Mouse (Mus musculus) thymus, postnatal 10 days (tissue): ENCODE data around the gene Ica1.

Experiments
- DNase-seq, 2 experiments: peaks; one replicate each; pipeline ENCODE4 v3.0.0; 2021; ENCODE audit warnings: low spot score in 2 of 2

Ica1 gene

DNA sequence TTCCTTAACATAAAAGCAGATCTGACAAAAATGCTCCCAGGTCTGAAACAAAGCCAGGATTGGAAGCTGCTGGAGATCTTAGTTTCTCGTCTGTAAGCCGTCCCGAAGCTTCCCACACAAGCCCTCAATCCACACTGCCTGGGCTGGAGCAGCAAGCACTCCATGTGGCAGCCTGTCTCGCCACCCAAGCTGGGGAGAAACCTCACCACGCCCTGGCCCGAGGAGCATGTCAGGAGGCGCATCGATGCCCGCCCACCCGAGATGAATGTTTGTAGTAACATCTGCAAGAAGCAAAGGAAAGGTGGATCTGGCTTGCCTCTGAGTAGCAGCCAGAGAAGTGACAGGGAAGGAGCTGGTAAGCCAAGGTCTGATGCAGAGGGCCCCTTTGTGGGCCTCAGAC is 133.6 kb downstream of the Ica1 start:
- no peak for DNase-seq

DNA sequence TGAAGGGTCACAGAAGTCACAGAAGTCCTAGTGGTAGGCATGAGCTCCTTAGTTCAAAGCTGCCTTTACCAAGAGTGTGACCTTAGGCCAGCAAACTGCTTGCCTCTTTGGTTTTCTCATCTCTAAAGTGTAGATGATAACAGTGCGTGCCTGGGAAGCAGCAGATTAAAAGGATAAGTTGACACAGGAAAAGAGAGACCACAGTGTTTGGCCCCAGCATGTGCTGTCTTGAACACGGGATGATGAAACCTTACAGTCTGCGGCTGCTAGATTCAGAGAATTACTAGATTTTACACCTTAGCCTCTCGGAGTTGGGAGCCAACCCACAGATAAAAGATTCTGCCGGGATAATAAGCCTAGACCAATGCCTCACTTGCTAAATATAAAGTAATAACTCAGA is 137.4 kb downstream of the Ica1 start:
- no peak for DNase-seq

DNA sequence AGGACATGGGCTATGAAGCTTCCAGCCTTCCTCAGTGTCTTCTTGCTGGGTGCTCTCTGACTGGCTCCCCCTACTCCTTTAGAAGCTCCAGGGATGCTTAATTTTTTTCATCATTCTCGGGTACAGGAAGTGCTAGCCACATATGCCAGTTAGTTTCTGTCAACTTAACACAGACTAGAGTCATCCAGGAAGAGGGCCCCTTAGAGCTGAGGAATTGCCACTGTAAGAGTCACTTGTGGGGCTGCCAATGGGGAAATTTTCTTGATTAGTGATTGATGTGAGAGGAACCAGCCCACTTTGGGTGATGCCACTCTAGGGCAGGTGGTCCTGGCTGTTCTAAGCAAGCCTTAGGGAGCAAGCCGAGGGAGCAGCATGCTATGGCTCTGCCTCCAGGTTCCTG is 138.8 kb downstream of the Ica1 start:
- DNase-seq = no peak

DNA sequence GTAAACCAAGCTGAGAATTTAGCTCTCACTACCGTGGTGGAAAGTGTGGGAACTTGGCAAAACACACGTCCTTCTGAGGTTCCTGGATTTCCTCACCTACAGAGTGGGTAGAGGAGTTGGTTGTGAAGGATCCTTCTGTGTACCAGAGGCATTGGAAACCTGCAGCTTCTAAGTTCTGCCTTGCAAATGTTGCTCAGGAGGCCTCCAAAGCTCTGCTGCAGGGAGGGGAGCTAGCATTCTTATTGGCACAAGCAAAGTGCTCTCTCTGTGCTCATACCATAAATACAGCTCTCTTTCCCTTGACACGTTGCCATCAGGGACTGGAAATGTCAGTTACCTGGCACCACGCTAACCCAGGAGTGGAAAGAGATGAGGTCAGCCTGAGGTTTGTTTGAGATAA is 139.4 kb downstream of the Ica1 start:
- DNase-seq = no peak

DNA sequence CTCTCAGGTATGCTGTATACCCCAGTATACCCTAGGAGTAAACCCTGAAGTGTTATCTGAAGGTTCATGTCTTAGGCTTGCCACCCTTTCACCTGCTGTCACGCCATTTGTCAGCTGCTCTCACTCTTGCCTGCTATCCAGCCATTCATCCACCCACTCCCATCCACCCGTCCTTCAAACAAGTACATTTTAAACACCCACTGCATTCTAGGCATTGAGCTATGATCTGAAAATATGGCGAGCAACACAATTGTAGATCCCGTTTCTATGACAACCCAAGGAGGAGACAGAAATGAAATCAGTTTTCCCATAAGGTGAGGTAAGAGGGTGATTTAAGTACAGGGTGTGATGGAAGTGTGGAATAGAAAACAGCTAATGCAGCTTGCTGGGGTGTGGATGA is 140.2 kb downstream of the Ica1 start:
- no peak for DNase-seq

DNA sequence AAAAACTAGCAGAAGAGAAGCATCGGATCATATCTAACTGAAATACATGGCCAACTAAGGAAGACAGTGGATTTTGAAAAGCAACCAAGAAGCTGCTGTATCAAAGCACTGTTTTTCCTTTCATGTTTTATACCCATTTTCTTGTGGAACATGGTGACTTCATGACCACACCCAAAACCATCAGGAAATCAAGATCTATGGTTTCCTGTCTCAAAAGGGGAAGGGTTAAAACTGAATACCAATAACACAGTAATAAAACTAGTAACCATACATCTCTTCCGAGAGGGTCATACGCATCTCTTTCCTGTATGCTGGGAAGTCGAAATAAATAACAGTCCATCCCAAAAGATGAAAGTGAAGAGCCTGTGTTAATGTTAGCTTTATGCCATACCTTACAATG is 145.6 kb downstream of the Ica1 start:
- DNase-seq = no peak

DNA sequence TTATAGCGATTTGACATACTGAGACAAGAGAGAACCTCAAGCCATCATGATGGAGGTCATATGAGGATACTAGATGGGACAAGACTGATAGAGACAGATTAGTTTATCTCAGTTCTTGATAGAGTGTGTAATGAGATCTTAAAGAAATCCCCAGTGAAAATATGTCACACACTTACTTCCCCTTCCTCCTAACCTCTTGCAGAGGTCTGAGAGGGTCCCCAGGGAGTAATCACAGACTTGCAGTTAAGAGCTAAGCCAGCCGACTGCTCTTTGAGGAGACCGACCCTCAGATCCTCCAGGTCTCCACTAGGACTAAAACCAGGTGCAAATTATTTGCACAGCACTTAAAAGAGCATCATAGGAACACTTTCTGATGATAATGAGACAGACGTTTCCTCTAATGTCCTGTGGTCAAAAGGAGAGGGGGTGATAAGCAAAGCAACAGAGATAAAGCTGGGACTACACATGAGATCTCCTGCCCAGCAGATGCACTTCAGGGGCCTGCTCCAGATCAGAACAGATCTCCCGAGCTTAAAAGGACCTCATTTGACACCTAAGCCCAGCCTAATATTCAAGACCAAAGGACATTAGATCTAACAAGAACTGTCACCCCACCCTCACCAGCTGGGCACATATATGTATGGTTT is 146.2 kb downstream of the Ica1 start:
- DNase-seq = no peak

DNA sequence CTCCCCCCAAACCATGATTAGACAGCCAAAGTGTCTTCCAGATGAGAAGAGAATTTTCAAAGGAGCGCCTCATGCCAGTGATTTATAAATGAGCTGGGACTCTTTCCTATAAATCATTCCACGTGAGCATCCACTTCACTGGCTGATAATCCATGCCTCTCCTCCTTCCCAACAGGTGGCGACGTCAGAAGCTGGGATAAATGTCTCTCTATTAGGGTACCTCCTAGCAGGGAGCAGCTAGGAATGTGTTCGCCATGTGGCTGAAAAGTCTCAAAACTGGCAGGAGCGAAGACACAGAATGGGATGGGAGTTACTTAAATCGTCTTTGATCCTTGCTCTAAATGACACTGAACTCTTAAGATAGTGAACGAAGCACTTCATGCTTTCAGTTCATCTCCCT is 146.9 kb downstream of the Ica1 start:
- no peak for DNase-seq

DNA sequence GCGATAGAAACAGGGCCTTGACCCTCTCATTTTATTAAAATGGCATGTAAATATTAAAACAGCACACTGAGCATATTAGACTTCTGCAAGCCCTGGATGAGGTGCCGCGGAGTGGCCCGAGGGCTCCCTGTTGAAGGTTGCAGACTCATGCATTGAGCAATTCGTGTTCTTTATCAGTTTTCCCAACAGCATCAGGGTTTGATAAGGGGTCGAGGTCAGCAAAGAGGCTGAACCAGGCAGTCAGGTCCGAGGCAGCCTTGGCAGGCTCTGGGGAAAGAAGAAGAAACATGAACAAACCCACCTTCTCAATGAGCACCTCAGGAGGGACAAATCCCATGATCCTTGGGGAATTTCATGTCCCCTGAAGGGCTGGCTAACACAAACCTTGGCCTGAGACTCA is 147.8 kb downstream of the Ica1 start:
- no peak for DNase-seq

DNA sequence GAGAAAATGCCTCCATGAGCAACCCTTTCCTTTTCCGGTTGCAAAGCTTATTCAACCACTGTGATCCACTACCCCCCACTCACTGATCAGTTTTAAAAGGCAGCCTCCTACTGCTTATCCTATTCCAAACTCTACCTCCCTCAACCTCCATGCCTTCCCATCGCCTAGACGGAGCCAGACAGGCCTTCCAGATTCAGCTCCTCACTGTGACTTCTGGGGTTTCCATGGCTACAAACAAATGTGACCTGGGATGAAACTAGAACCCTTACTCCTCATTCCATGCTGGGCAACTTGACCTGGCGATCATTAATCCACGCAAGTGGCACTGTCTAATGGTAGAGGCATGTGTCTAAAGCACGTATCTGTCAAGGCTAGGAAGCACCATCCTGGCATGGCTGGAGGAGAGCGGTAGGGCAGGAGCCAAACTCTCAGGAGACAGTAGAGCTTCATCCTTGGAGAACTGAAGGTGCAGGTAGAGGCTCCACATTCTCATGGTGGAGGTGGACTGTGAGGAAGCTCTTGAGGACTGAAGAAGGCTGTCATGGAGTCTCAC is 149.5 kb downstream of the Ica1 start:
- no peak for DNase-seq

DNA sequence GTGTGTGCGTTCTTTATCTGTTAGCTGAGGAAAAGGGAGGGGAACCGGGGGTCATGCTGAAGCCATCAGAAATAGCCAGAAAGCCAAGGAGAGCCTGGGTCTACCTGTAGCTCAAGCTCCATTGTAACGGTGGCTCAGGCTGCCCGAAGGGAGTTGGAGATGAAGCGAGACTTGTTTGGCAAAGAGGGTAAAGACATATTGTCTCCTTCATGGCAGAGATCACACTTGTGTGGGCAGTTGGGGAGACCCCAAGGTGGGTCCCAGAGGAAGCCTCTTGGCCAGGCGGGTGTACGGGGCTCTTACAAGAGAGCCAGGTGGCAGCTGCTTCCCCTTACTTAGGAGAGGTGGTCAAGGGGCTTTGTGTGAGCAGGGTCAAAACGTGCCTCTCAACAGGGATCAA is 150.1 kb downstream of the Ica1 start:
- no peak for DNase-seq

DNA sequence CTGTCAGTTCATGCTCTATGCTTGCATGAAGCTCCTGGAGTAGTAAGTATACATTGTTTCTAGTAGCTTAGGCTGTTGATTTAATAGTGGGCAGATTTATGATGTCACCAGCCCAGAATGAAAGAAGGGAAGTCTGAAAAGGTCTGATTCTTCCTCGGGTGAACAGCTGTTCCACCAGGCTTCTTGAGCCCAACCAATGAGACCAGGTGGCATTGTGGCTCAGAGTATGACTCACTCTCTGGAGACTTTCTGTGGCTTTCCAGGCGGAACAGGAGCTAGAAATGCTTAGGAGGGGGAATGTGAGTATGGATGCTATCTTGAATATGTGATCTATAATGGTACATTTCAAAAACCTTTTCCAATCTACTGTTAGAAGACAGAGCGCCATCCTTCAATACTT is 155.2 kb downstream of the Ica1 start:
- no peak for DNase-seq

DNA sequence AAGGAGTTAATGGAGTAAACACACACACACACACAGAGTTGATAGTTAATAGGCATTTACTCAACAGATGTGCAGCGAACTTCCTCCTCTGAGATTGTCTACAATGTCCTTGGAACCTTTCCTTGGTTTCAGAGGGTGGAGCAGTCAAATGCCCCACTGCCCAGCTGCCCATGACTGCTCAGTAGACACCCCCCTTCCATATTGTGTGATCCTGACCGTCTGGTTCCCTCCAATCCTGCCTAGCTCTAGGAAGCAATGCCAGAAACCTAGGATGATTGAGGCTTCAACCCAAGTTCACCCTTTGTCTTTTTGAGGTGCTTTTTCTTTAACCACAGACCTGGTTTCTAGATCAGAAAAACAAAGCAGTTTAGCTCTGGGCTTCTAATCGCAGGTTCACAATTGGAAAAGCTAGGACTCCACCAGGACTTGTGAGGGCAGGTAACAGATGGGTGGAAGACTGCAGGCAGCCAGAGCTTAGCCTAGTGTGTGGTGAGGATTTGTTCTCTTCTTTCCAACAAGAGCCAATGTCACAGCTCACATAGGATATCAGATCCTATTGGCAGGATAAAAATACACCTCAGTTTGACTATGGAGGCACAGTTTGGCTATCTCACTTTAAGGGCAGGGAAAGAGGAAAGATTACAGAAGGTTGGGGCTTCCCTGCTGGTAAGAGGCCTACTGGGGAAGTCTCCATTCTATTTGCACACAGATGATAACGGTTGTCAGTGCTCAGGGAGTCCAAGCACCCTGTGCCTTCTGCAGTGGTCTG is 158.5 kb downstream of the Ica1 start:
- no peak for DNase-seq

DNA sequence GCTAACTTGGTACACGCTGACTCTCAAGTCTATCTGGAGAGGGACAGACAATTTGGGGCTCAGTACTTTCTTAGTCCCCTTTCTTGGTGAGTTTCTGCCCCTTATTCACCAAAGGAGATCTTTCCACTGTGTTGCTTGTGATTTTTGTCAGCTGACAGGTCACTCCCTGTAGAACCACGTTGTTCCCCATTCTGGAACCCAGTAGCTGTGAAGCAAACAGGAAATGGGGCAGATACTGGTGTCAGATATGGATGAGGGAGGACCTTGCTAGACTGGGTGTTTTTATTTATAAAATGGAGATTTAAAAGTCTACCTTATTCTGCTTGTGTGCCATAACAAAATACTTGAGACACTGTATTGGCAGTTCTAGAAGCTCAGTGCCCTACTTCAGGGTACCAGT is 160.9 kb downstream of the Ica1 start:
- no peak for DNase-seq

DNA sequence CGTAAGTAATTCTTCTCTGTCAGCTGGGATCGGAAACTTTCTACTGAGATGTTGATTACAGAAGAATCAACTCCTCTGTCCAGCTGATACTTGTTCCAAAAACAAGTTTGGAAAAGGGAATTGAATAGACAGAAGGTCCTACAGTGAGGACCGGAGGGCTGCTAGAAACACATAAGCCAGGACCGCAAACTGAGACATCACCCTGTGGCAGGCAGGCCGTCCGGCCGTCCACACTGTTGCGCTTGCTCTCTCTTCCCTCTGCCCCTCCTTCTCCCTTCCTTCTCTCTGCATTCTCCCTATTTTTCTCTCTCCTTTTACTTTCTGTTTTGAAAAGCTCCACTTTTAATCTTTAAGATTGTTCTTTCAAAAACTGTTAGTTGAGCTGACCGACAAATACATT is 186.6 kb downstream of the Ica1 start:
- DNase-seq = no peak

DNA sequence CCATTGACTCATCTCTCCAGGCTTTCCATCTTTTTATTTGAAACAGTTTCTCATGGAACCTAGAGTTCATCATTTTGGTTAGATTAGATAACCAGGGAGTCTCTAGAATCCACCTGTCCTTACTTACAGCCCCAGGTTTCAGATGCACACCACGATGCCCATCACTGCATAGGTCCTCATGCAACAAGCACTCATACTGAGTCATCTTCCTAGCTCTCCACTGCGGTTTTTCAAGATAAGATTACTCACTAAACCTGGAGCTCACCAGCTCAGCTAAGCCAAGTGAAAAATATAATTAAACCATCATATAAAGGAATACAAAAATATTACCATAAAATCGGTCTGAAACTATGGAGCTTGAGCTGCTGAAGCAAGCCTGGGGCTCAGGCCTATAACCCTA is 194.4 kb downstream of the Ica1 start:
- no peak for DNase-seq

DNA sequence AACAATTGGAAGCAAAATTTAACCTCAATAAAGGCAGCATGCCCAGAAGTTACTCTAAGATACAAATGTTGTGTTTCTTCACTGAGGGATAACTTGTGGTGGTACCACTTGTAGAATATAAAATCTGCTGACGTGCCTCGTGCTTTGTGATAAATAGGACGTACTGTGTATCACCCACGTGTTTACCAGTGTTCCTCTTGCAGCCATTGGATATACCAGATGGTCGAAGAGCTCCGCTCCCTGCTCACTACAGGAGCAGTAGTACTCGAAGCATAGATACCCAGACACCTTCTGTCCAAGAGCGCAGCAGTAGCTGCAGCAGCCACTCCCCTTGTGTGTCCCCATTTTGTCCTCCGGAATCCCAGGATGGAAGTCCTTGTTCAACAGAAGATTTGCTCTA is 195.9 kb downstream of the Ica1 start:
- DNase-seq = no peak
